Mouse (Mus musculus): ENCODE data around the gene Wdr20. TPM values are rescaled to one million over a fixed set of nuclear protein-coding genes. Genes with fewer than 3 reads are reported as not detected.

The Wdr20 gene
- polyA plus RNA-seq, 1 experiment, result 15.0 TPM

- Histone ChIP-seq H3K4me3 (ENCODE audit: control insufficient read depth, low read depth, low read length) (no peak overlapping the region), H3K27ac (ENCODE audit: control insufficient read depth, insufficient read depth, low read depth, low read length) (no peak overlapping the region), H3K36me3 (ENCODE audit: control insufficient read depth, insufficient read depth, low read length) (no peaks in the 10 kb centered on the region), H3K4me1 (ENCODE audit: control insufficient read depth, insufficient read depth, low read length) (no peaks in the 10 kb centered on the region), H3K27me3 (ENCODE audit: control insufficient read depth, insufficient read depth, low read length) (no peaks in the 10 kb centered on the region)
- TF ChIP-seq CTCF (IDR thresholded peaks at IDR 0.05; ENCODE audit: control insufficient read depth, insufficient read depth, insufficient replicate concordance, low read depth, low read length) (no peak), POLR2A (IDR thresholded peaks at IDR 0.05; ENCODE audit: control insufficient read depth, low read depth, low read length) (no peak)
Observed at GRCm38 (mm10) chr12:110764531-110764930, 26.8 kb downstream of the Wdr20 start.

GRCm38 (mm10) chr12:110768562-110768961 lies 30.8 kb downstream of the Wdr20 start:
- no peak for TF ChIP-seq POLR2A (IDR thresholded peaks at IDR 0.05; ENCODE audit: control insufficient read depth, low read depth, low read length)
- no peak for TF ChIP-seq CTCF (IDR thresholded peaks at IDR 0.05; ENCODE audit: control insufficient read depth, insufficient read depth, insufficient replicate concordance, low read depth, low read length)

GRCm38 (mm10) chr12:110769660-110770297 lies 32.0 kb downstream of the Wdr20 start:
- Histone ChIP-seq H3K4me3 (ENCODE audit: control insufficient read depth, low read depth, low read length) (no peak overlapping the region), H3K27me3 (ENCODE audit: control insufficient read depth, insufficient read depth, low read length) (no peaks in the 10 kb centered on the region), H3K27ac (ENCODE audit: control insufficient read depth, insufficient read depth, low read depth, low read length) (no peak overlapping the region), H3K4me1 (ENCODE audit: control insufficient read depth, insufficient read depth, low read length) (no peaks in the 10 kb centered on the region), H3K36me3 (ENCODE audit: control insufficient read depth, insufficient read depth, low read length) (no peaks in the 10 kb centered on the region)
- no peak for TF ChIP-seq CTCF (IDR thresholded peaks at IDR 0.05; ENCODE audit: control insufficient read depth, insufficient read depth, insufficient replicate concordance, low read depth, low read length)

More at GRCm38 (mm10) chr12:110768562-110768961, 30.8 kb downstream of the Wdr20 start:
- Histone ChIP-seq H3K27ac (ENCODE audit: control insufficient read depth, insufficient read depth, low read depth, low read length) (no peak overlapping the region), H3K4me1 (ENCODE audit: control insufficient read depth, insufficient read depth, low read length) (no peaks in the 10 kb centered on the region), H3K36me3 (ENCODE audit: control insufficient read depth, insufficient read depth, low read length) (no peaks in the 10 kb centered on the region), H3K4me3 (ENCODE audit: control insufficient read depth, low read depth, low read length) (no peak overlapping the region), H3K27me3 (ENCODE audit: control insufficient read depth, insufficient read depth, low read length) (no peaks in the 10 kb centered on the region)

- no peak for TF ChIP-seq CTCF (IDR thresholded peaks at IDR 0.05; ENCODE audit: control insufficient read depth, insufficient read depth, insufficient replicate concordance, low read depth, low read length)
- no peak for TF ChIP-seq POLR2A (IDR thresholded peaks at IDR 0.05; ENCODE audit: control insufficient read depth, low read depth, low read length)
- Histone ChIP-seq H3K4me1 (ENCODE audit: control insufficient read depth, insufficient read depth, low read length) (no peaks in the 10 kb centered on the region), H3K27me3 (ENCODE audit: control insufficient read depth, insufficient read depth, low read length) (no peaks in the 10 kb centered on the region), H3K36me3 (ENCODE audit: control insufficient read depth, insufficient read depth, low read length) (no peaks in the 10 kb centered on the region), H3K27ac (ENCODE audit: control insufficient read depth, insufficient read depth, low read depth, low read length) (no peak overlapping the region), H3K4me3 (ENCODE audit: control insufficient read depth, low read depth, low read length) (no peak overlapping the region)
Observed at GRCm38 (mm10) chr12:110770479-110771247, 32.9 kb downstream of the Wdr20 start.

- H3K4me3 ChIP-seq (ENCODE audit: control insufficient read depth, low read depth, low read length), result no peak overlapping the region
- H3K36me3 ChIP-seq (ENCODE audit: control insufficient read depth, insufficient read depth, low read length), result no peaks in the 10 kb centered on the region
- no peaks in the 10 kb centered on the region for H3K27me3 ChIP-seq (ENCODE audit: control insufficient read depth, insufficient read depth, low read length)
- no peak overlapping the region for H3K27ac ChIP-seq (ENCODE audit: control insufficient read depth, insufficient read depth, low read depth, low read length)
- TF ChIP-seq POLR2A (IDR thresholded peaks at IDR 0.05; ENCODE audit: control insufficient read depth, low read depth, low read length), result no peak
- no peak for TF ChIP-seq CTCF (IDR thresholded peaks at IDR 0.05; ENCODE audit: control insufficient read depth, insufficient read depth, insufficient replicate concordance, low read depth, low read length)
- H3K4me1 ChIP-seq (ENCODE audit: control insufficient read depth, insufficient read depth, low read length), result no peaks in the 10 kb centered on the region
Observed at GRCm38 (mm10) chr12:110771961-110772360, 34.2 kb downstream of the Wdr20 start.

GRCm38 (mm10) chr12:110775628-110776426 lies 38.1 kb downstream of the Wdr20 start:
- TF ChIP-seq POLR2A (IDR thresholded peaks at IDR 0.05; ENCODE audit: control insufficient read depth, low read depth, low read length) (no peak), CTCF (IDR thresholded peaks at IDR 0.05; ENCODE audit: control insufficient read depth, insufficient read depth, insufficient replicate concordance, low read depth, low read length) (no peak)

GRCm38 (mm10) chr12:110777853-110778252 lies 40.1 kb downstream of the Wdr20 start:
- H3K27me3 ChIP-seq (ENCODE audit: control insufficient read depth, insufficient read depth, low read length), result no peaks in the 10 kb centered on the region
- no peaks in the 10 kb centered on the region for H3K4me1 ChIP-seq (ENCODE audit: control insufficient read depth, insufficient read depth, low read length)
- H3K27ac ChIP-seq (ENCODE audit: control insufficient read depth, insufficient read depth, low read depth, low read length), result no peak overlapping the region
- TF ChIP-seq POLR2A (IDR thresholded peaks at IDR 0.05; ENCODE audit: control insufficient read depth, low read depth, low read length), result no peak
- TF ChIP-seq CTCF (IDR thresholded peaks at IDR 0.05; ENCODE audit: control insufficient read depth, insufficient read depth, insufficient replicate concordance, low read depth, low read length), result no peak
- no peaks in the 10 kb centered on the region for H3K36me3 ChIP-seq (ENCODE audit: control insufficient read depth, insufficient read depth, low read length)
- H3K4me3 ChIP-seq (ENCODE audit: control insufficient read depth, low read depth, low read length), result no peak overlapping the region

More at GRCm38 (mm10) chr12:110775628-110776426, 38.1 kb downstream of the Wdr20 start:
- Histone ChIP-seq H3K4me3 (ENCODE audit: control insufficient read depth, low read depth, low read length) (no peak overlapping the region), H3K4me1 (ENCODE audit: control insufficient read depth, insufficient read depth, low read length) (no peaks in the 10 kb centered on the region), H3K36me3 (ENCODE audit: control insufficient read depth, insufficient read depth, low read length) (no peaks in the 10 kb centered on the region), H3K27ac (ENCODE audit: control insufficient read depth, insufficient read depth, low read depth, low read length) (no peak overlapping the region), H3K27me3 (ENCODE audit: control insufficient read depth, insufficient read depth, low read length) (no peaks in the 10 kb centered on the region)

Measured in testis, adult 2 months (tissue).